9 mouse cellular contexts compared by ENCODE assay signal in the genomic region with DNA sequence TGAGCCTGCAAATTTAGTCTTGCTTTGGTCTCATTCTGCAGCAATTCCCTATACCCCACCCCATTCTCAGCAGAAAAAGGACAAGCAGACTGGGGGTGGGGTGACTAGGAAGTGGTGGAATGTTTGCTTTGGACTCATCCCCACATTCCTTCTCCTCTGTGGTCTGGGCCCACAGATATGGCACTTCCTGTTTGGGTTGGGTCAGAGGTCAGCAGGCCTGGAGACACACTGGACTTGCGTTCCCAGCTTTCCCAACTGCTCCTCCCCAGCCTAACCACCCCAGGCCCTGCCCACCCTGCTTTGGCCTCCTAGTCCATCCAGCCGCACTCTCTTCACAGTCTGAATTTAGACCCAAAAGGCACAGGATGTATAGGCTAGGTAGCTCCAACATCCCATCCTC. TPM values are rescaled to one million over a fixed set of nuclear protein-coding genes. Genes with fewer than 3 reads are reported as not detected.
DNase-seq lines count a peak whose midpoint lies in the region; ATAC-seq lines count a peak whose summit lies in the region.
"Had no signal": no experiment of that assay in that cellular context is flagged by ENCODE, and none has a peak within 500 bp of the region (broad histone marks: within the 10 kb centered on the region; RNA-seq: fewer than 3 reads in every experiment).

No protein-coding gene starts in this region.

- peak; percentile 72 for ATAC-seq in heart, embryonic 14.5 days (ENCODE audit: insufficient number of reproducible peaks, insufficient read depth, low FRiP score, low read depth)
- peak; percentile 61; the same call in 1 of the 2 replicates for ATAC-seq in stomach, embryonic 15.5 days (ENCODE audit: insufficient read depth, low FRiP score, low read depth)
- ATAC-seq in activated CD4-positive, CD25-positive, alpha-beta regulatory T cell, adult 4 months: no peak

- H3K27ac ChIP-seq in heart, embryonic 14.5 days (replicated peaks in 1 of 2; ENCODE audit: control insufficient read depth in 1 of 2, insufficient read depth in 1 of 2, low read depth in 2 of 2, low read length in 2 of 2): peak overlapping the region; percentile 42 to 78
- peak overlapping the region; percentile 59 for H3K27ac ChIP-seq in stomach, embryonic 15.5 days

- peaks cover 7 to 8% of the 10 kb centered on the region in 2 experiments for H3K4me1 ChIP-seq in heart, embryonic 14.5 days (ENCODE audit: control insufficient read depth in 2 of 2, insufficient read depth in 2 of 2, low read length in 2 of 2)
- H3K4me1 ChIP-seq in stomach, embryonic 15.5 days: no peaks in the 10 kb centered on the region

- H3K36me3 ChIP-seq in heart, embryonic 14.5 days (ENCODE audit: control insufficient read depth, insufficient read depth, low read length): no peaks in the 10 kb centered on the region
- no peaks in the 10 kb centered on the region for H3K36me3 ChIP-seq in stomach, embryonic 15.5 days

- WGBS in heart, embryonic 14.5 days: 66% methylated on average over 2 of the region's 2 CpGs
- 59% methylated on average over 2 of the region's 2 CpGs for WGBS in stomach, embryonic 15.5 days

- DNase-seq in embryo, embryonic 10 days (ENCODE audit: low spot score): peak; percentile 59
- no peak for DNase-seq in embryo, embryonic 9.5 days (ENCODE audit: extremely low spot score)
- DNase-seq in kidney, postnatal 4 days: peak; percentile 71 to 79
- DNase-seq in right cerebral cortex, postnatal 36 days (ENCODE audit: low spot score in 2 of 2): no peak
- no peak for DNase-seq in layer of hippocampus, adult 8-10 months (ENCODE audit: low spot score in 2 of 2)

- H3K27me3 ChIP-seq in heart, embryonic 14.5 days (ENCODE audit: control insufficient read depth, insufficient read depth, low read length): no peaks in the 10 kb centered on the region
- no peaks in the 10 kb centered on the region for H3K27me3 ChIP-seq in stomach, embryonic 15.5 days (replicated peaks)

- no peaks in the 10 kb centered on the region for H3K9me3 ChIP-seq in heart, embryonic 14.5 days (ENCODE audit: control insufficient read depth, low read length)
- H3K9me3 ChIP-seq in stomach, embryonic 15.5 days: no peaks in the 10 kb centered on the region

- H3K9ac ChIP-seq in heart, embryonic 14.5 days (ENCODE audit: low read length): no peak overlapping the region
- no peak overlapping the region for H3K9ac ChIP-seq in stomach, embryonic 15.5 days

- no peak overlapping the region for H3K4me2 ChIP-seq in heart, embryonic 14.5 days (ENCODE audit: low read length)
- no peak overlapping the region for H3K4me2 ChIP-seq in stomach, embryonic 15.5 days

- H3K4me3 ChIP-seq in heart, embryonic 14.5 days (ENCODE audit: control insufficient read depth in 1 of 2, insufficient read depth in 1 of 2, low read depth in 1 of 2, low read length in 2 of 2): no peak overlapping the region
- H3K4me3 ChIP-seq in stomach, embryonic 15.5 days (replicated peaks): no peak overlapping the region

RNA-seq across cellular contexts. Expression of a gene that starts 6.8 kb away (rescaled TPM):
- polyA plus RNA-seq in heart, embryonic 14.5 days (2014; fragmentation: Nextera tagmentation; extraction: Ambion mirVana): 111 and 130 TPM in 2 replicates
- polyA plus RNA-seq in stomach, embryonic 15.5 days (2015; fragmentation: Nextera tagmentation; extraction: Ambion mirVana): 64.8 and 75.2 TPM in 2 replicates
- 10 to 100 TPM; 15.7 to 23.0 (median 21.3) TPM for total RNA-seq in layer of hippocampus, adult 8-10 months (2022)
- polyA plus RNA-seq in activated CD4-positive, CD25-positive, alpha-beta regulatory T cell, adult 4 months (2017; shearing (Covaris generic)): not detected

RNA-seq across cellular contexts. Expression of a gene that starts 17.8 kb away (rescaled TPM):
- polyA plus RNA-seq in heart, embryonic 14.5 days (2014; fragmentation: Nextera tagmentation; extraction: Ambion mirVana): 42.0 and 43.2 TPM in 2 replicates
- 54.1 and 58.7 TPM in 2 replicates for polyA plus RNA-seq in stomach, embryonic 15.5 days (2015; fragmentation: Nextera tagmentation; extraction: Ambion mirVana)
- total RNA-seq in layer of hippocampus, adult 8-10 months (2022): 10 to 100 TPM in 3 of 4 experiments, 1 to 10 TPM in 1; 8.5 to 12.8 (median 11.0) TPM
- polyA plus RNA-seq in activated CD4-positive, CD25-positive, alpha-beta regulatory T cell, adult 4 months (2017; shearing (Covaris generic)): 10 to 100 TPM; 33.0 to 34.5 TPM

RNA-seq across cellular contexts. Expression of a gene that starts 26.3 kb away (rescaled TPM):
- 0.27 and 0.41 TPM in 2 replicates for polyA plus RNA-seq in heart, embryonic 14.5 days (2014; fragmentation: Nextera tagmentation; extraction: Ambion mirVana)
- 0.19 and 0.31 TPM in 2 replicates for polyA plus RNA-seq in stomach, embryonic 15.5 days (2015; fragmentation: Nextera tagmentation; extraction: Ambion mirVana)
- 100 to 1,000 TPM; 136 to 147 (median 141) TPM for total RNA-seq in layer of hippocampus, adult 8-10 months (2022)
- polyA plus RNA-seq in activated CD4-positive, CD25-positive, alpha-beta regulatory T cell, adult 4 months (2017; shearing (Covaris generic)): not detected

RNA-seq across cellular contexts. Expression of a gene that starts 41.5 kb away (rescaled TPM):
- not detected in 2 replicates for polyA plus RNA-seq in heart, embryonic 14.5 days (2014; fragmentation: Nextera tagmentation; extraction: Ambion mirVana)
- polyA plus RNA-seq in stomach, embryonic 15.5 days (2015; fragmentation: Nextera tagmentation; extraction: Ambion mirVana): 1.2 and 3.9 TPM in 2 replicates
- total RNA-seq in layer of hippocampus, adult 8-10 months (2022): not detected
- polyA plus RNA-seq in activated CD4-positive, CD25-positive, alpha-beta regulatory T cell, adult 4 months (2017; shearing (Covaris generic)): not detected
- total RNA-seq: left cerebral cortex, postnatal 10 days had no signal

Comparison
In these comparisons a context has a peak if more than half of its experiments do, and no peak if none do; other contexts are left out.
1. DNase-seq: peak in embryo, embryonic 10 days (single experiment) and kidney, postnatal 4 days (2 of 2); none in embryo, embryonic 9.5 days (single experiment), right cerebral cortex, postnatal 36 days (0 of 2) and layer of hippocampus, adult 8-10 months (0 of 2).
2. RNA of a gene that starts 6.8 kb away (polyA plus RNA-seq): 111 to 130 TPM in heart, embryonic 14.5 days and 64.8 to 75.2 TPM in stomach, embryonic 15.5 days; not detected in activated CD4-positive, CD25-positive, alpha-beta regulatory T cell, adult 4 months; every median in the first group is over 10 times any median in the second.